Mouse (Mus musculus) midbrain, embryonic 11.5 days (tissue): ENCODE measurements around the gene Otud7a. TPM values are rescaled to one million over a fixed set of nuclear protein-coding genes. Genes with fewer than 3 reads are reported as not detected.
A peak's percentile ranks its signal among the peaks of the same experiment; 100 is the strongest.

Experiments used
- ATAC-seq: fragments of 200-750 bp; cut with Nextera tagmentation; 2 replicates; pipeline ENCODE4 v1.8.0; 2017; ENCODE audit warnings: moderate TSS enrichment, moderate library complexity; ENCODE audit not compliant: low FRiP score
- DNase-seq: peaks from one replicate; pipeline ENCODE4 v3.0.0; 2015; ENCODE audit warnings: low spot score; ENCODE audit errors: missing footprints
- H3K27ac ChIP-seq: fragments of 300-500 bp; sonication (generic); 2 replicates; pipeline ENCODE4 v1.5.1; 2014; ENCODE audit warnings: low read depth, low read length
- H3K27me3 ChIP-seq: fragments of 300-500 bp; sonication (generic); 2 replicates; pipeline ENCODE4 v1.6.1; 2014; ENCODE audit warnings: mild to moderate bottlenecking, low read length, moderate library complexity, mixed read lengths; ENCODE audit not compliant: control insufficient read depth, insufficient read depth
- H3K36me3 ChIP-seq: fragments of 300-500 bp; sonication (generic); 2 replicates; pipeline ENCODE4 v1.6.1; 2014; ENCODE audit warnings: mild to moderate bottlenecking, low read length, moderate library complexity, mixed read lengths; ENCODE audit not compliant: control insufficient read depth, insufficient read depth
- H3K4me1 ChIP-seq: fragments of 300-500 bp; sonication (generic); 2 replicates; pipeline ENCODE4 v1.6.1; 2014; ENCODE audit warnings: low read length; ENCODE audit not compliant: control insufficient read depth, insufficient read depth
- H3K4me2 ChIP-seq: fragments of 300-500 bp; sonication (generic); 2 replicates; pipeline ENCODE4 v1.6.1; 2014; ENCODE audit warnings: mild to moderate bottlenecking, moderate library complexity
- H3K4me3 ChIP-seq: fragments of 300-500 bp; sonication (generic); 2 replicates; pipeline ENCODE4 v1.5.1; 2014; ENCODE audit warnings: low read depth, low read length
- H3K9ac ChIP-seq: fragments of 300-500 bp; sonication (generic); 2 replicates; pipeline ENCODE4 v1.6.1; 2014; ENCODE audit warnings: low read length
- H3K9me3 ChIP-seq: fragments of 300-500 bp; sonication (generic); 2 replicates; pipeline ENCODE4 v1.6.1; 2016; ENCODE audit warnings: low read length; ENCODE audit not compliant: control insufficient read depth
- WGBS: fragments of 180-500 bp; shearing (Covaris S2); extraction: QIAGEN DNeasy Blood & Tissue Kit; methylation state at CpG from one replicate; pipeline ENCODE4 v1.1.7; 2014; 5-methylcytosine and 5-hydroxymethylcytosine counted together
- polyA plus RNA-seq: library from polyadenylated mRNA; unstranded; fragments of >200 nt; fragmentation: Nextera tagmentation; extraction: Ambion mirVana; gene quantifications from 2 replicates; pipeline ENCODE4 v1.2.1, GENCODE M21; 2014

Otud7a gene
- polyA plus RNA-seq, 1 experiment from 2014 or later: 1.8 TPM

- H3K4me3 ChIP-seq: no peak overlapping the region
- no peak for ATAC-seq
- no peak overlapping the region for H3K4me2 ChIP-seq
- DNase-seq: no peak
- H3K36me3 ChIP-seq: no peaks in the 10 kb centered on the region
- H3K4me1 ChIP-seq: no peaks in the 10 kb centered on the region
- no peak overlapping the region for H3K27ac ChIP-seq
- no peaks in the 10 kb centered on the region for H3K27me3 ChIP-seq
- 68% methylated on average over 2 of the region's 2 CpGs for WGBS
- H3K9me3 ChIP-seq: no peaks in the 10 kb centered on the region
- H3K9ac ChIP-seq: no peak overlapping the region
Observed at GRCm38 (mm10) chr7:63590305-63590704, 145.8 kb downstream of the Otud7a start.

DNA sequence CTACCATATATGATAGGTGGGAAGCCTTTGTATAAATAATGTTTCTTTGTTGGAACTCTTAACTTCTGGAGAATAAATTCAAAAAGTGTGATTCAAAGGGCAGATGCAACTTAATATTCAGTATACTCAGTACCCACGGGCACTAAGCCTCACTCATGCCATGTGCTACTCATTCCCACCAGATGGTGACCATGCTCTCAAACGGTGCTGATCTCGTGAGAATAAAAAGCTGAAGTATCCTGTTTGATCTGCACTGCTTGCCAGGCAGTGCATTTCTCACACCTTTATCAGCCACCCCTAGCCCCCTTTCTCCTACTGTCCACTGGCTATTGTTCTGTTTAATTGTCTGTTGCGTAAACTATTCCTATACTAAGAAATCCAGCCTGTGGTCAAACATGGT is 146.8 kb downstream of the Otud7a start:
- ATAC-seq (no peak), DNase-seq (no peak)
- Histone ChIP-seq H3K27me3 (no peaks in the 10 kb centered on the region), H3K9me3 (no peaks in the 10 kb centered on the region), H3K4me1 (no peaks in the 10 kb centered on the region), H3K4me3 (no peak overlapping the region), H3K27ac (no peak overlapping the region), H3K4me2 (no peak overlapping the region), H3K36me3 (no peaks in the 10 kb centered on the region), H3K9ac (no peak overlapping the region)
- 86% methylated on average over 4 of the region's 4 CpGs for WGBS

GRCm38 (mm10) chr7:63592061-63592460 is 147.5 kb downstream of the Otud7a start:
- no peak overlapping the region for H3K27ac ChIP-seq
- no peaks in the 10 kb centered on the region for H3K36me3 ChIP-seq
- H3K4me3 ChIP-seq: no peak overlapping the region
- DNase-seq (no peak), ATAC-seq (no peak)
- no peak overlapping the region for H3K9ac ChIP-seq
- WGBS: 77% methylated on average over 3 of the region's 3 CpGs
- no peaks in the 10 kb centered on the region for H3K27me3 ChIP-seq
- H3K4me2 ChIP-seq: no peak overlapping the region
- no peaks in the 10 kb centered on the region for H3K9me3 ChIP-seq
- no peaks in the 10 kb centered on the region for H3K4me1 ChIP-seq

GRCm38 (mm10) chr7:63604827-63605226 is 160.3 kb downstream of the Otud7a start:
- no peaks in the 10 kb centered on the region for H3K9me3 ChIP-seq
- no peak overlapping the region for H3K4me3 ChIP-seq
- H3K4me1 ChIP-seq: no peaks in the 10 kb centered on the region
- no peak for DNase-seq
- 94% methylated on average over 1 of the region's 1 CpGs for WGBS
- H3K27me3 ChIP-seq: no peaks in the 10 kb centered on the region
- H3K36me3 ChIP-seq: no peaks in the 10 kb centered on the region
- H3K9ac ChIP-seq: no peak overlapping the region
- ATAC-seq: no peak
- H3K4me2 ChIP-seq: no peak overlapping the region
- H3K27ac ChIP-seq: no peak overlapping the region

DNA sequence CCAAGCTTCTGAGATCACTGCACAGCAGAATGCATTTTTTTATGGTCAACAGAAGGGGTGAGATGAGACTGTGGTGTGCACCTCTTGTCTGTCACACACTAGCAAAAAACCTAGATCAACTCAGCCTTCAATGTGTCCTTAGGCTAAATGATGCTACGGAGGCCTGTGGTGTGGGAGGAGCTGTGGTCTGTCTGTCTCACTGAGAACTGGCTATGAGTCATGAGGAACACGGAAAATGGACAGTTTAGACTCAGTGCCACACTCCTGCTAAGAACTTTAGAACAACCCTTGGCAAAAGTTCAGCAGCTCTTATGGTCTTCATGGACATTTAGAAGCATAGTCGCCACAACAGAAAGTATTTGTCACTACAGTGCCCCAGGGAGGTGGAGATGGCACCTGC is 172.5 kb downstream of the Otud7a start:
- no peak overlapping the region for H3K9ac ChIP-seq
- 87% methylated on average over 3 of the region's 3 CpGs for WGBS
- H3K36me3 ChIP-seq: no peaks in the 10 kb centered on the region
- DNase-seq (no peak), ATAC-seq (no peak)
- no peaks in the 10 kb centered on the region for H3K9me3 ChIP-seq
- H3K4me3 ChIP-seq: no peak overlapping the region
- H3K4me1 ChIP-seq: peaks cover 5% of the 10 kb centered on the region; the same call in 1 of the 2 replicates
- H3K4me2 ChIP-seq: no peak overlapping the region
- H3K27ac ChIP-seq: no peak overlapping the region
- no peaks in the 10 kb centered on the region for H3K27me3 ChIP-seq

- Histone ChIP-seq H3K27me3 (no peaks in the 10 kb centered on the region), H3K4me3 (no peak overlapping the region), H3K36me3 (no peaks in the 10 kb centered on the region), H3K9ac (no peak overlapping the region), H3K27ac (no peak overlapping the region), H3K9me3 (no peaks in the 10 kb centered on the region), H3K4me1 (peaks cover 5% of the 10 kb centered on the region; the same call in 1 of the 2 replicates), H3K4me2 (no peak overlapping the region)
- 0 out of 2 replicates have a peak, but pooled peaks have one; percentile 30 for ATAC-seq
- peak; percentile 84 for DNase-seq
- 69% methylated on average over 5 of the region's 5 CpGs for WGBS
Observed at GRCm38 (mm10) chr7:63620776-63621340, 176.3 kb downstream of the Otud7a start.

- ATAC-seq (no peak), DNase-seq (no peak)
- Histone ChIP-seq H3K27ac (no peak overlapping the region), H3K9ac (no peak overlapping the region), H3K36me3 (no peaks in the 10 kb centered on the region), H3K4me2 (no peak overlapping the region), H3K4me3 (no peak overlapping the region), H3K4me1 (no peaks in the 10 kb centered on the region), H3K27me3 (no peaks in the 10 kb centered on the region), H3K9me3 (no peaks in the 10 kb centered on the region)
- 89% methylated on average over 3 of the region's 3 CpGs for WGBS
Observed at GRCm38 (mm10) chr7:63637651-63638050, 193.1 kb downstream of the Otud7a start.

DNA sequence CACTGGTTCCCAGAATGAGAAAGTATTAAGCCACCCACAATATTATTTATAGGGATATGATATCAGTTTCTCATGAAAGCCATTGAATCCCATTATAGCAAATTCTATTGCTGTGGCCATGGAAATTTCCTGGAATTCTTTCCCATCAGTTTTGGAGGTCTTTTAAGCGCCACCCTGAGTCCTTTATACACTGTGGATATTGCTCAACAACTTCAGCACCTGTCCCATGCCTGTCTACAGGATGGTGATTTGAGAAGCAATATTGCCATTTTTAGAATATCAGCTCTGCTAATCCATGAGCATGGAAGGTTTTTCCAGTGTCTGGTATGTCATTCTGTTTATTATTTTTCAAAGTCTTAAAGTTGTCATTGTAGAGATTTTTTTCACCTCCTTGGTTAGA is 199.5 kb downstream of the Otud7a start:
- Histone ChIP-seq H3K9me3 (no peaks in the 10 kb centered on the region), H3K9ac (no peak overlapping the region), H3K4me1 (no peaks in the 10 kb centered on the region), H3K36me3 (no peaks in the 10 kb centered on the region), H3K27ac (no peak overlapping the region), H3K27me3 (no peaks in the 10 kb centered on the region), H3K4me3 (no peak overlapping the region), H3K4me2 (no peak overlapping the region)
- no peak for ATAC-seq
- DNase-seq: no peak
- 89% methylated on average over 1 of the region's 1 CpGs for WGBS

DNA sequence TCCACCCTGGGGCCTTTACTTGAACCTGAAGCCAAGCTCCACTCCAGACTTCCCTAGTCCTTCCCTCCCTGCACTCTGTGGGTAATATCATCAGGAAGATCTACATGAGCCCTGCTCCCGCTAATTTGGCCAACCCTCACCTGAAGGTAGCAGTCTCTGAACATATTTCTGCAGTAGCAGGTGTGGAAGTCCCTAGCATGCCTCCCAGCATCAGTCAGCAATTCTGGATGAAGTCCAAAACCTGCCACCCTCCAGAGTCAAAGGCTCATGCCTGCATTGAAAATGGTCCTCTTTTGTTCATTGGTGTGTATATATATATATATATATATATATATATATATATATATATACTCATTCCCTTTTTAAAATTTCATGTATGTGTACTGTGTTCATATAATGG is 202.6 kb downstream of the Otud7a start:
- Histone ChIP-seq H3K36me3 (no peaks in the 10 kb centered on the region), H3K27ac (no peak overlapping the region), H3K9me3 (no peaks in the 10 kb centered on the region), H3K9ac (no peak overlapping the region), H3K4me3 (no peak overlapping the region), H3K4me2 (no peak overlapping the region), H3K4me1 (no peaks in the 10 kb centered on the region), H3K27me3 (no peaks in the 10 kb centered on the region)
- no peak for DNase-seq
- 71% methylated on average over 1 of the region's 1 CpGs for WGBS
- ATAC-seq: no peak
